Mouse (Mus musculus): ENCODE measurements around the gene Mtrf1.
"Not testable (repeated sequence)": the region's sequence is repeated elsewhere in the genome, so short reads cannot be mapped to it uniquely, and the experiment has no call there.

The Mtrf1 gene

GRCm38 (mm10) chr14:79451681-79452590, 54.4 kb downstream of the Mtrf1 start, which contains the start of gene Kbtbd6:
TSS of gene Kbtbd6 (plus strand) at chr14:79451835.
- DNase-seq = peak; percentile 69

GRCm38 (mm10) chr14:79452591-79452934, 55.0 kb downstream of the Mtrf1 start:
- not testable (repeated sequence) for DNase-seq

GRCm38 (mm10) chr14:79460401-79460800, 62.8 kb downstream of the Mtrf1 start:
- no peak for DNase-seq

GRCm38 (mm10) chr14:79460988-79461387, 63.4 kb downstream of the Mtrf1 start:
- DNase-seq = no peak

GRCm38 (mm10) chr14:79465623-79466022, 68.1 kb downstream of the Mtrf1 start:
- no peak for DNase-seq

- peak; percentile 38 for DNase-seq
Measured at GRCm38 (mm10) chr14:79467621-79468020, 70.0 kb downstream of the Mtrf1 start.

All from kidney, adult 11 months (tissue).